In genomic region chr9:81632736-81633436, GRCm38 (mm10) we compare ENCODE assay signal across 9 mouse cellular contexts. TPM values are rescaled to one million over a fixed set of nuclear protein-coding genes. Genes with fewer than 3 reads are reported as not detected.
DNase-seq lines count a peak whose midpoint lies in the region; ATAC-seq and TF ChIP-seq lines count a peak whose summit lies in the region.
"Had no signal": no experiment of that assay in that cellular context is flagged by ENCODE, and none has a peak within 500 bp of the region (broad histone marks: within the 10 kb centered on the region; RNA-seq: fewer than 3 reads in every experiment).

No protein-coding gene starts in this region.

- peak overlapping the region; percentile 68 for H3K4me3 ChIP-seq in gastrocnemius, adult 2 months
- peak overlapping the region; percentile 78 to 86 for H3K4me3 ChIP-seq in ES-E14 (ENCODE audit: insufficient read depth in 1 of 2, low read depth in 1 of 2, low read length in 2 of 2, poor library complexity in 1 of 2, severe bottlenecking in 1 of 2)
- H3K4me3 ChIP-seq in embryonic facial prominence, embryonic 14.5 days (ENCODE audit: low read depth, low read length): peak overlapping the region; percentile 73
- H3K4me3 ChIP-seq in limb, embryonic 10.5 days: peak overlapping the region; percentile 73
- peak overlapping the region; percentile 62 for H3K4me3 ChIP-seq in midbrain, embryonic 15.5 days

- TF ChIP-seq CTCF in gastrocnemius, adult 2 months (IDR thresholded peaks at IDR 0.05): no peak

- peaks cover 0 to 5% of the 10 kb centered on the region in 2 experiments; a peak in 1 of 4 replicates for H3K4me1 ChIP-seq in ES-E14 (ENCODE audit: control insufficient read depth in 2 of 2, insufficient read depth in 2 of 2, low read length in 2 of 2, poor library complexity in 1 of 2)
- H3K4me1 ChIP-seq in embryonic facial prominence, embryonic 14.5 days (ENCODE audit: control insufficient read depth, insufficient read depth, low read length): peaks cover 23% of the 10 kb centered on the region; the same call in 1 of the 2 replicates
- peaks cover 27% of the 10 kb centered on the region for H3K4me1 ChIP-seq in limb, embryonic 10.5 days
- peaks cover 30% of the 10 kb centered on the region for H3K4me1 ChIP-seq in midbrain, embryonic 15.5 days

- H3K27ac ChIP-seq in gastrocnemius, adult 2 months: no peak overlapping the region
- H3K27ac ChIP-seq in ES-E14 (ENCODE audit: insufficient read depth, low read depth, low read length, poor library complexity, severe bottlenecking): no peak overlapping the region
- H3K27ac ChIP-seq in embryonic facial prominence, embryonic 14.5 days (replicated peaks; ENCODE audit: low read depth, low read length): peak overlapping the region; percentile 48; the same call in 1 of the 2 replicates
- H3K27ac ChIP-seq in limb, embryonic 10.5 days: peak overlapping the region; percentile 74
- peak overlapping the region; percentile 68 for H3K27ac ChIP-seq in midbrain, embryonic 15.5 days

- H3K9ac ChIP-seq in ES-E14 (ENCODE audit: insufficient read depth, low read depth, low read length, poor library complexity, severe bottlenecking): peak overlapping the region; percentile 54
- peak overlapping the region; percentile 70 for H3K9ac ChIP-seq in embryonic facial prominence, embryonic 14.5 days (ENCODE audit: low read depth, low read length)
- H3K9ac ChIP-seq in midbrain, embryonic 15.5 days: peak overlapping the region; percentile 49

- H3K4me2 ChIP-seq in embryonic facial prominence, embryonic 14.5 days (ENCODE audit: low read depth, low read length): peak overlapping the region; percentile 99
- H3K4me2 ChIP-seq in midbrain, embryonic 15.5 days: peak overlapping the region; percentile 88

- H3K27me3 ChIP-seq in embryonic facial prominence, embryonic 14.5 days (replicated peaks; ENCODE audit: control insufficient read depth, insufficient read depth, low read length): peaks cover 31% of the 10 kb centered on the region
- peaks cover 67% of the 10 kb centered on the region for H3K27me3 ChIP-seq in limb, embryonic 10.5 days (ENCODE audit: low read depth, poor library complexity, severe bottlenecking)
- H3K27me3 ChIP-seq in midbrain, embryonic 15.5 days (replicated peaks): peaks cover 27% of the 10 kb centered on the region

- intact Hi-C loops in gastrocnemius, adult 2 months (cut with DNase I): no loop called here
- intact Hi-C loops in heart, postnatal 14 days (cut with DNase I): no loop called here

- peak; percentile 16 for DNase-seq in gastrocnemius, adult 2 months
- DNase-seq in gastrocnemius, adult 18-20 months (ENCODE audit: low spot score): no peak
- DNase-seq in ES-E14 (ENCODE audit: low read depth, low spot score): peak; percentile 28
- peak; percentile 33 for DNase-seq in embryonic facial prominence, embryonic 14.5 days (ENCODE audit: low spot score)
- peak; percentile 3 to 8 for DNase-seq in heart, postnatal 14 days
- peak; percentile 74 for DNase-seq in limb, embryonic 10.5 days (ENCODE audit: low spot score)
- DNase-seq in MN1 (ENCODE audit: low spot score): no peak

- no peaks in the 10 kb centered on the region for H3K36me3 ChIP-seq in ES-E14 (ENCODE audit: control insufficient read depth, insufficient read depth, low read length, poor library complexity, severe bottlenecking)
- no peaks in the 10 kb centered on the region for H3K36me3 ChIP-seq in embryonic facial prominence, embryonic 14.5 days (ENCODE audit: control insufficient read depth, insufficient read depth, low read length)
- no peaks in the 10 kb centered on the region for H3K36me3 ChIP-seq in limb, embryonic 10.5 days
- H3K36me3 ChIP-seq in midbrain, embryonic 15.5 days (replicated peaks): no peaks in the 10 kb centered on the region

- in situ Hi-C loops in ES-E14 (cut with MboI; ENCODE audit: low sequenced_read_pairs in 2 of 2, unreplicated experiment in 2 of 2): no loop called here

- under 1% methylated on average over 28 of the region's 47 CpGs for WGBS in embryonic facial prominence, embryonic 14.5 days
- under 1% methylated on average over 46 of the region's 47 CpGs for WGBS in limb, embryonic 10.5 days
- WGBS in midbrain, embryonic 15.5 days: under 1% methylated on average over 47 of the region's 47 CpGs

- no peaks in the 10 kb centered on the region for H3K9me3 ChIP-seq in ES-E14 (ENCODE audit: control insufficient read depth, insufficient read depth, low read depth, low read length)
- H3K9me3 ChIP-seq in embryonic facial prominence, embryonic 14.5 days (ENCODE audit: control insufficient read depth, low read length): no peaks in the 10 kb centered on the region
- no peaks in the 10 kb centered on the region for H3K9me3 ChIP-seq in limb, embryonic 10.5 days (replicated peaks)
- no peaks in the 10 kb centered on the region for H3K9me3 ChIP-seq in midbrain, embryonic 15.5 days

- peak; percentile 65 for ATAC-seq in embryonic facial prominence, embryonic 14.5 days (ENCODE audit: low read depth)
- ATAC-seq in midbrain, embryonic 15.5 days (replicated peaks): peak; percentile 69

TF ChIP-seq in ES-E14, 5 proteins besides CTCF, POLR2A, EP300 and RAD21:
- TF ChIP-seq ZNF384 (IDR thresholded peaks at IDR 0.05; ENCODE audit: low read depth, low read length) (no peak), MAFK (IDR thresholded peaks at IDR 0.05; ENCODE audit: insufficient read depth, low read depth, low read length) (no peak), ZC3H11A (IDR thresholded peaks at IDR 0.05; ENCODE audit: borderline replicate concordance, low read depth, low read length) (no peak), HCFC1 (IDR thresholded peaks at IDR 0.05; ENCODE audit: borderline replicate concordance, insufficient read depth, low read length) (no peak), CHD2 (IDR thresholded peaks at IDR 0.05; ENCODE audit: low read depth, low read length) (no peak)

RNA-seq across cellular contexts. Expression of gene Htr1b, which starts 0.7 kb away (rescaled TPM):
- under 1 TPM in 1 of 2 experiments, not detected in 1; 0.08 TPM for total RNA-seq in gastrocnemius, adult 2 months (2021)
- total RNA-seq in gastrocnemius, adult 18-20 months (2021): under 1 TPM; 0.16 to 0.21 TPM
- total RNA-seq in ES-E14 (2012; rRNA removed): 0.79 and 1.5 TPM in 2 replicates
- polyA plus RNA-seq in embryonic facial prominence, embryonic 14.5 days (2014; fragmentation: Nextera tagmentation; extraction: Ambion mirVana): 0.79 and 0.84 TPM in 2 replicates
- total RNA-seq in heart, postnatal 14 days (2021): under 1 TPM; 0.17 to 0.22 TPM
- polyA plus RNA-seq in limb, embryonic 10.5 days (2016; fragmentation: Nextera tagmentation; extraction: Ambion mirVana): 0.05 TPM in 1 of 2 replicates, not detected in the other
- polyA plus RNA-seq in midbrain, embryonic 15.5 days (2015; fragmentation: Nextera tagmentation; extraction: Ambion mirVana): 4.2 and 5.1 TPM in 2 replicates
- total RNA-seq: MEL had no signal

Comparison
In these comparisons a context has a peak if more than half of its experiments do, and no peak if none do; other contexts are left out.
1. DNase-seq: peak in gastrocnemius, adult 2 months (single experiment), ES-E14 (single experiment), embryonic facial prominence, embryonic 14.5 days (single experiment), heart, postnatal 14 days (2 of 2) and limb, embryonic 10.5 days (single experiment); none in gastrocnemius, adult 18-20 months (single experiment) and MN1 (single experiment).
2. H3K27ac ChIP-seq: peak in embryonic facial prominence, embryonic 14.5 days (single experiment), limb, embryonic 10.5 days (single experiment) and midbrain, embryonic 15.5 days (single experiment); none in gastrocnemius, adult 2 months (single experiment) and ES-E14 (single experiment).
3. Peak in every context shown above with its lines, with median percentiles within 50 percentile points of each other: H3K4me3 ChIP-seq and H3K9ac ChIP-seq.